ENCODE assay signal across 8 mouse cellular contexts in the genomic region with DNA sequence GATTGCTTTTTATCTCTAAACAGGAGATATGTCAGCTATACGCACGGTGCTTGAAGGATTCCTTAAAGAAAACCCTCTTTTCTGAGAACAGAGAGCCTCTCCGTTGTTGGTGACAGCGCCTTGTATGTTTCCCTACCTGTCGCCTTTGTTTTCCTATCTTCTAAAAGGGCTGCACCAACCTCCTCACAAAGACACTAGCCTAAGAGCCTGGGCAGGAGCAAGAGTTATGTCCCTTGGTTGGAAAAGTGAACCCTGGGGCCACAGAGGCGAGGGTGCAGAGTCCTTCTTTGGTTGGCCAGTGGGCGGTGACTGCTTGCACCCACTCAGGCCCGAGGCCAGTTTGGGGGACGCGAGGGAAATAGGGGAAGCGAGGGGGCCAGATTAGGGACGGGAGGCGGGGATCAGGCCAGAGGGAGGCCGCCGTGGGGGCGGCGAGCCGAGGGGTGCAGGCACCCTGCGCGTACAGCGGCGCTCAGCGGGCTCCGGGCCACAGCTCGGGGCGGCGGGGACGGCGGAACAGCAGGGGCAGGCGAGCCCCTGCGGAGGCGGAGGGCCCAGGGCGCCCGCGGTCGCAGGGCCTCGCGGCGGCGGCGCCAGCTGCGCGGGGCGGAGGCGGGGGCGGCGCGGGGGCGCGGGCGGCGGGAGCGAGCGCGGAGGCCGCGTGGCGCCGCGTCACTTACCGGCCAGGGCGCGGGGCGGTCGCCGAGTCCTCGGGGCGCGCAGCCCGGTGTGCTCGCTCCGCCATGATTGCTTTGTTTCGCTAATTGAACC. TPM values are rescaled to one million over a fixed set of nuclear protein-coding genes. Genes with fewer than 3 reads are reported as not detected.
DNase-seq lines count a peak whose midpoint lies in the region; ATAC-seq lines count a peak whose summit lies in the region.

No protein-coding gene starts in this region.

- peak; percentile 96 for ATAC-seq in hindbrain, embryonic 12.5 days (ENCODE audit: low FRiP score)

- H3K27me3 ChIP-seq in hindbrain, embryonic 12.5 days = no peaks in the 10 kb centered on the region

- peak overlapping the region; percentile 86 for H3K9ac ChIP-seq in hindbrain, embryonic 12.5 days

- WGBS in hindbrain, embryonic 12.5 days = 2% methylated on average over 49 of the region's 73 CpGs

- no peaks in the 10 kb centered on the region for H3K36me3 ChIP-seq in hindbrain, embryonic 12.5 days

- no peaks in the 10 kb centered on the region for H3K4me1 ChIP-seq in hindbrain, embryonic 12.5 days

- peak overlapping the region; percentile 60 for H3K4me3 ChIP-seq in hindbrain, embryonic 12.5 days

- no peaks in the 10 kb centered on the region for H3K9me3 ChIP-seq in hindbrain, embryonic 12.5 days (replicated peaks)

- H3K4me2 ChIP-seq in hindbrain, embryonic 12.5 days (replicated peaks) = peak overlapping the region; percentile 62

- DNase-seq in WW6 (ENCODE audit: low read depth, low spot score) = peak; percentile 39
- peak; percentile 32 for DNase-seq in cerebellum, adult 9-11 months
- peak; percentile 35 to 38 for DNase-seq in frontal cortex, postnatal 14 days (ENCODE audit: low spot score in 2 of 2)
- peak; percentile 33 for DNase-seq in left cerebral cortex, adult 11 months (ENCODE audit: low spot score)
- DNase-seq in lung, postnatal 25 days (ENCODE audit: low spot score) = peak; percentile 5
- peak; percentile 49 for DNase-seq in retina, postnatal 7 days (ENCODE audit: low read depth, low spot score)
- DNase-seq in urinary bladder, postnatal 14 days (ENCODE audit: low spot score) = peak; percentile 50

- peak overlapping the region; percentile 97 for H3K27ac ChIP-seq in hindbrain, embryonic 12.5 days

RNA-seq across cellular contexts. Expression of a gene that starts 0.6 kb away (rescaled TPM):
- polyA plus RNA-seq in hindbrain, embryonic 12.5 days (2016; fragmentation: Nextera tagmentation; extraction: Ambion mirVana) = 10.1 and 11.3 TPM in 2 replicates

Comparison
In these comparisons a context has a peak if more than half of its experiments do, and no peak if none do; other contexts are left out.
1. Peak in every context shown above with its lines: DNase-seq, ATAC-seq, H3K4me3 ChIP-seq and H3K27ac ChIP-seq.